Mouse (Mus musculus): Measurements from ENCODE around the gene Prkca. TPM values are rescaled to one million over a fixed set of nuclear protein-coding genes. Genes with fewer than 3 reads are reported as not detected.

Prkca gene
- polyA plus RNA-seq, 1 experiment: 2.8 TPM

GRCm38 (mm10) chr11:108176715-108177114 is 167.0 kb downstream of the Prkca start:
- no peaks in the 10 kb centered on the region for H3K36me3 ChIP-seq (ENCODE audit: control insufficient read depth, insufficient read depth, low read length, poor library complexity, severe bottlenecking)
- no peak overlapping the region for H3K4me3 ChIP-seq (ENCODE audit: low read depth, low read length)
- H3K4me1 ChIP-seq (ENCODE audit: control insufficient read depth, insufficient read depth, low read length): no peaks in the 10 kb centered on the region
- no peaks in the 10 kb centered on the region for H3K9me3 ChIP-seq (replicated peaks; ENCODE audit: control insufficient read depth, insufficient read depth, low read length, poor library complexity, severe bottlenecking)
- H3K27me3 ChIP-seq (ENCODE audit: control insufficient read depth, insufficient read depth, low read length, poor library complexity, severe bottlenecking): no peaks in the 10 kb centered on the region
- no peak overlapping the region for H3K9ac ChIP-seq (ENCODE audit: low read depth, poor library complexity, severe bottlenecking)
- no peak overlapping the region for H3K27ac ChIP-seq (ENCODE audit: insufficient read depth, low read length)
- TF ChIP-seq EP300 (IDR thresholded peaks at IDR 0.05; ENCODE audit: insufficient read depth, low read depth, low read length) (no peak), POLR2A (IDR thresholded peaks at IDR 0.05; ENCODE audit: insufficient read depth, low read length) (no peak), CTCF (IDR thresholded peaks at IDR 0.05; ENCODE audit: low read depth, low read length) (no peak)

GRCm38 (mm10) chr11:108171917-108172316 is 171.8 kb downstream of the Prkca start:
- H3K27ac ChIP-seq (ENCODE audit: insufficient read depth, low read length): no peak overlapping the region
- no peaks in the 10 kb centered on the region for H3K36me3 ChIP-seq (ENCODE audit: control insufficient read depth, insufficient read depth, low read length, poor library complexity, severe bottlenecking)
- no peaks in the 10 kb centered on the region for H3K4me1 ChIP-seq (ENCODE audit: control insufficient read depth, insufficient read depth, low read length)
- H3K9ac ChIP-seq (ENCODE audit: low read depth, poor library complexity, severe bottlenecking): no peak overlapping the region
- no peaks in the 10 kb centered on the region for H3K27me3 ChIP-seq (ENCODE audit: control insufficient read depth, insufficient read depth, low read length, poor library complexity, severe bottlenecking)
- TF ChIP-seq EP300 (IDR thresholded peaks at IDR 0.05; ENCODE audit: insufficient read depth, low read depth, low read length) (no peak), POLR2A (IDR thresholded peaks at IDR 0.05; ENCODE audit: insufficient read depth, low read length) (no peak), CTCF (IDR thresholded peaks at IDR 0.05; ENCODE audit: low read depth, low read length) (no peak)
- H3K9me3 ChIP-seq (replicated peaks; ENCODE audit: control insufficient read depth, insufficient read depth, low read length, poor library complexity, severe bottlenecking): no peaks in the 10 kb centered on the region
- no peak overlapping the region for H3K4me3 ChIP-seq (ENCODE audit: low read depth, low read length)

GRCm38 (mm10) chr11:108171260-108171659 is 172.5 kb downstream of the Prkca start:
- no peaks in the 10 kb centered on the region for H3K27me3 ChIP-seq (ENCODE audit: control insufficient read depth, insufficient read depth, low read length, poor library complexity, severe bottlenecking)
- no peak overlapping the region for H3K27ac ChIP-seq (ENCODE audit: insufficient read depth, low read length)
- H3K4me3 ChIP-seq (ENCODE audit: low read depth, low read length): no peak overlapping the region
- no peak overlapping the region for H3K9ac ChIP-seq (ENCODE audit: low read depth, poor library complexity, severe bottlenecking)
- H3K9me3 ChIP-seq (replicated peaks; ENCODE audit: control insufficient read depth, insufficient read depth, low read length, poor library complexity, severe bottlenecking): no peaks in the 10 kb centered on the region
- H3K4me1 ChIP-seq (ENCODE audit: control insufficient read depth, insufficient read depth, low read length): no peaks in the 10 kb centered on the region
- TF ChIP-seq EP300 (IDR thresholded peaks at IDR 0.05; ENCODE audit: insufficient read depth, low read depth, low read length): no peak
- TF ChIP-seq CTCF (IDR thresholded peaks at IDR 0.05; ENCODE audit: low read depth, low read length): no peak
- no peak for TF ChIP-seq POLR2A (IDR thresholded peaks at IDR 0.05; ENCODE audit: insufficient read depth, low read length)
- H3K36me3 ChIP-seq (ENCODE audit: control insufficient read depth, insufficient read depth, low read length, poor library complexity, severe bottlenecking): no peaks in the 10 kb centered on the region

GRCm38 (mm10) chr11:108170107-108170506 is 173.6 kb downstream of the Prkca start:
- H3K27ac ChIP-seq (ENCODE audit: insufficient read depth, low read length): no peak overlapping the region

GRCm38 (mm10) chr11:108165725-108166124 is 178.0 kb downstream of the Prkca start:
- Histone ChIP-seq H3K9me3 (replicated peaks; ENCODE audit: control insufficient read depth, insufficient read depth, low read length, poor library complexity, severe bottlenecking) (no peaks in the 10 kb centered on the region), H3K27me3 (ENCODE audit: control insufficient read depth, insufficient read depth, low read length, poor library complexity, severe bottlenecking) (no peaks in the 10 kb centered on the region), H3K4me3 (ENCODE audit: low read depth, low read length) (no peak overlapping the region), H3K27ac (ENCODE audit: insufficient read depth, low read length) (no peak overlapping the region), H3K36me3 (ENCODE audit: control insufficient read depth, insufficient read depth, low read length, poor library complexity, severe bottlenecking) (no peaks in the 10 kb centered on the region), H3K4me1 (ENCODE audit: control insufficient read depth, insufficient read depth, low read length) (no peaks in the 10 kb centered on the region), H3K9ac (ENCODE audit: low read depth, poor library complexity, severe bottlenecking) (no peak overlapping the region)
- no peak for TF ChIP-seq POLR2A (IDR thresholded peaks at IDR 0.05; ENCODE audit: insufficient read depth, low read length)
- no peak for TF ChIP-seq EP300 (IDR thresholded peaks at IDR 0.05; ENCODE audit: insufficient read depth, low read depth, low read length)
- no peak for TF ChIP-seq CTCF (IDR thresholded peaks at IDR 0.05; ENCODE audit: low read depth, low read length)

More at GRCm38 (mm10) chr11:108170107-108170506, 173.6 kb downstream of the Prkca start:
- Histone ChIP-seq H3K4me3 (ENCODE audit: low read depth, low read length) (no peak overlapping the region), H3K9me3 (replicated peaks; ENCODE audit: control insufficient read depth, insufficient read depth, low read length, poor library complexity, severe bottlenecking) (no peaks in the 10 kb centered on the region), H3K9ac (ENCODE audit: low read depth, poor library complexity, severe bottlenecking) (no peak overlapping the region), H3K4me1 (ENCODE audit: control insufficient read depth, insufficient read depth, low read length) (no peaks in the 10 kb centered on the region), H3K36me3 (ENCODE audit: control insufficient read depth, insufficient read depth, low read length, poor library complexity, severe bottlenecking) (no peaks in the 10 kb centered on the region), H3K27me3 (ENCODE audit: control insufficient read depth, insufficient read depth, low read length, poor library complexity, severe bottlenecking) (no peaks in the 10 kb centered on the region)
- no peak for TF ChIP-seq POLR2A (IDR thresholded peaks at IDR 0.05; ENCODE audit: insufficient read depth, low read length)
- no peak for TF ChIP-seq CTCF (IDR thresholded peaks at IDR 0.05; ENCODE audit: low read depth, low read length)
- no peak for TF ChIP-seq EP300 (IDR thresholded peaks at IDR 0.05; ENCODE audit: insufficient read depth, low read depth, low read length)

- H3K9ac ChIP-seq (ENCODE audit: low read depth, poor library complexity, severe bottlenecking): no peak overlapping the region
- TF ChIP-seq POLR2A (IDR thresholded peaks at IDR 0.05; ENCODE audit: insufficient read depth, low read length): no peak
- H3K27ac ChIP-seq (ENCODE audit: insufficient read depth, low read length): no peak overlapping the region
Observed at GRCm38 (mm10) chr11:108162639-108163038, 181.1 kb downstream of the Prkca start.

More at GRCm38 (mm10) chr11:108162639-108163038, 181.1 kb downstream of the Prkca start:
- H3K4me1 ChIP-seq (ENCODE audit: control insufficient read depth, insufficient read depth, low read length): no peaks in the 10 kb centered on the region
- peaks cover 6% of the 10 kb centered on the region; the same call in 1 of the 2 replicates for H3K9me3 ChIP-seq (replicated peaks; ENCODE audit: control insufficient read depth, insufficient read depth, low read length, poor library complexity, severe bottlenecking)
- no peak overlapping the region for H3K4me3 ChIP-seq (ENCODE audit: low read depth, low read length)
- H3K27me3 ChIP-seq (ENCODE audit: control insufficient read depth, insufficient read depth, low read length, poor library complexity, severe bottlenecking): no peaks in the 10 kb centered on the region
- no peaks in the 10 kb centered on the region for H3K36me3 ChIP-seq (ENCODE audit: control insufficient read depth, insufficient read depth, low read length, poor library complexity, severe bottlenecking)
